Mouse (Mus musculus) thymus, postnatal 0 days (tissue): ENCODE results near the gene Ubiad1. TPM values are rescaled to one million over a fixed set of nuclear protein-coding genes. Genes with fewer than 3 reads are reported as not detected.

Experiments
- DNase-seq: peaks from one replicate; pipeline ENCODE4 v3.0.0-alpha.2; 2015; ENCODE audit warnings: low spot score
- polyA plus RNA-seq: library from polyadenylated mRNA; unstranded; fragments of >200 nt; fragmentation: Nextera tagmentation; extraction: Ambion mirVana; gene quantifications from 2 replicates; pipeline ENCODE4 v1.2.1, GENCODE M21; 2015

The Ubiad1 gene
- polyA plus RNA-seq, 1 experiment from 2014 or later = 7.4 TPM

DNA sequence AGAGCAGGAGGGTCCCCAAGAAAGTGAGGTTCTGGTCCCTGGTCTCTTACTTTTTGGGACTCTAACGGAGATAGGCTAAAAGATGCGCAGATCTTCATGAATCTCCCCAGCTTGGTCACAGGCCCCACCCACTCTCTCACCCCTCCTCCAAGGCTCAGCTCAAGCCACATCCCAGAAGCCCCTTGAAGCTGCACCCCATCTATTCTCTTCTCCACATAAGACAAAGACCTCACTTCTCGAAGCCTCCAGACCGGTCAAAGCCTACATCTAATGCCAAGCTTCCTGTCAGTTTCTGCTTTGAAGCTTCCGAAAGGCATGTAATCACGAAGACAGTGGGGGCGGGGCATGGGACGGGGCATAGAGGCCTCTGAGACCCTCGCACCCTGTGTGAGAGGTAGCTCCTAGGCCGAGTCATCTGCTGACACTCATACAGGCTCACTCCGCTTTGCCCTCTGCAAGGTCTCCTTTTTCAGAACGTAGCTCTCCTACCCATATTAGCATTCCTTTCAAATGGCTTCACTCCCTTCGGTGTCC is 39.2 kb downstream of the Ubiad1 start:
- no peak for DNase-seq

DNA sequence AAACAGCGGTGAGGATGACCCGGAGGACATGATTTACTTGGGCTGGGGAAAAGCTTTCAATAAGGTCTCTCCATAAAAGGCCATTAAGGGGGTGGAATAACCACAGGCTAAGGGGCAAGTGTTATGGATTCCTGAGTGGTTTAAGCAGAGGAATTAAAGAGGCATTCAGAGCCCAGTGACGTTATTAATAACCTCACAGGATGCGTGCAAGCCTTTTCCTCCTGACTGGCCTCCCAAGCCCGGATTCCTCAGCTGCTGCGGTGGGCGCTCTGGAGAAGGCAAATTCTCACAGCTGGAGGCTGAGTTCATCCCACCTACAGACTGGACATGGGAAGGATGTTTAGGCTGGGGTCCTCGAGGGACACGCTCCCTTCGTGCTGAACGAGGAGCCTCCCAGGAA is 39.8 kb downstream of the Ubiad1 start:
- no peak for DNase-seq

DNA sequence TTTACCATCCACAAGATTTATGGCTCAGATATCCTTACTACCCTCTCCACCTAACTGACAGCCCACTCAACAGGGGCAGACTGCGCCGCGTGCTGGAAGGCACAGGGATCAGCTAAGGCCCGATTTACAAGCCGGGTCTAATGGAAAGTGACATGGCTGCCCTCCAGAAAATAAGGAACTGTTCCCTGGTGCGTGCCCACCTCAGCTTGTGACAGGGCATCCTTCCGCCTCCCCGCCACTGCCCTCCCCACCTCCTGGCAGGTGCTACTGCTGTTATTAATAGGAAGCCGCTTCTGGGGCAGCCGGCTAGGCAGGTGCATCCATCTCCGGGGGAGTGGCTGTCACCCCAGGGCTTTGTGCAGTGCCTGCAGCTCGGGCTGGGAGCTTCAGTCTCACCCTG is 41.2 kb downstream of the Ubiad1 start:
- DNase-seq = no peak

DNA sequence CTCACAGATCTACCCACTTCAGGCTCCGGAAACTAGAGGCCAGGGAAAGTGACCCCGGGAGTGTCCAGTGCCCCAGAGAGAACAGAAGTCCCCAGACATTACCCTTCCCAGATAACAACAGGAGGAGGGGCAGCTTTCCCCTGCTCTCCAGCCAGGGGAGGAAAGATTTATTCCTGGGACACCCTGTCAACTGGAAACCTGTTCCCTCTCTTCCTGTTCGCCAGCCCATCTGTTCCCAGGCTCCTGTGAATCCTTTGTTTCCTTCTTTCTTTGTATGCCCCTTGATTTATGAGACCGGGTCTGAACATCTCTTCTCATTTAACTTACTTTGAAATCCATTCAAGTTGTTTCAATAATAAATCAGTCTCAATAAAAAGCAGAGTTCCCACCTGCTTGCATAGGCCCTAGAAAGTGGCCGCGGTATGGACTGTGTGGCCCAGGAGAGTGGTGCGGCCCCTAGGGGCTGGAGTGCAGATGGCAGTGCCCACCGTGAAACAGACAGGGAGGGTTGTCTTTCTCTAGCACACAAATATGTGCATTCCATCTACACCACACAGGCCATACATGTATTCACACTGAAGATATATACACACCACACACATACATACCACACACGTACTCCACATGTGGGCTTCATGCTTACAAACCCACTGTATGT is 45.0 kb downstream of the Ubiad1 start:
- no peak for DNase-seq

DNA sequence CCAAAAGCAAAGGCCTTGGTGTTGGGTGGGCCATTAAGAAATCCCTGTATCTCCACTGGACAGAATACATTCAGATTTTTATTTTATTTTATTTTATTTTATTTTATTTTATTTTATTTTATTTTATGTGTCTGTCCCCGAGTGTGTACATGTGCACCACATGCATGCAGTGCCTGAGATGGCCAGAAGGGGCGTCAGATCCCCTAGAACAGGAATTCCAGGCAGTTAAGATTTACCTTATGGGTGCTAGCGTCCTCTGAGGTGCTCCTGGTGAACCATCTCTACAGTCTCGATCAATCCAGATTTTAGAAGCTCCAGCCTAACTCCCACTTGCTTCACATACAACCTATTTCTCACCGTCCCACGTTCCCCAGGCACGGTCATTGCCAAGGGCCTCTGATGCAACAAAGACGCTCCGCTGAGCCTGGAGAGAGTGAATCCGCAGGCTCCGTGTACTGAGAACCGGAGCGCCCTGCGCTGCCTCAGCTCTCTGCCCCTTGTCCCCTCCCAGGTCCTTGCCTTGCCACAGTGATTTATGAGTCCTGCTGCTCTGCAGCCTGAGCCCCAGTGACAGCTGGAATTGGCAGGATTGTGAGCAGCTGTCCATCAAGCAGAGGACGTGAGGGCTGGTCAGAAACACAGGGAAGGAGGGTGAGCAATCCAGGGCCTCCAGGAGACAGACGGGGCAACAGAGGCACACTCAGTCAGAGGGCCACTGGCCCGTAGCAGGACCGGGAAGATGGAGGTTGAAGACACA is 46.9 kb downstream of the Ubiad1 start:
- DNase-seq = no peak

DNA sequence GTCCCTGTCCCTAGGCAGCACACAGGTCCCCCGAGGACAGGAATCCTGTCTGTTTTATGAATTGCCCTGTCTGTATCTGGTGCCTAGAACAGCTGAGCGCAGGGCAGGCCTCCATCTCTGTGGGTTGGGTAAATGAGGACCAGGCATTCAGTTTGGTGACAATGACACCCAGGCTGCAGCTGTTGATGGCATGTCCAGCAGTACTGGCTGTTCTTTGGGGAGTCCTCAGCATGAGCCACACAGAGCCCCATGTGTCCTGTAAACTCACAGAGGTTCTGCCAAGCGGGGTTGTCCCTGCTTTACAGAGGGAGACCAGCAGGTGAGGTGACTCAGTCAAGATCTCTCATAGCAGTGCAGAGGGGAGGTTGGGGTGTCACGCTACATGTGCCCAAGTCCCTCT is 47.5 kb downstream of the Ubiad1 start:
- DNase-seq = no peak

DNA sequence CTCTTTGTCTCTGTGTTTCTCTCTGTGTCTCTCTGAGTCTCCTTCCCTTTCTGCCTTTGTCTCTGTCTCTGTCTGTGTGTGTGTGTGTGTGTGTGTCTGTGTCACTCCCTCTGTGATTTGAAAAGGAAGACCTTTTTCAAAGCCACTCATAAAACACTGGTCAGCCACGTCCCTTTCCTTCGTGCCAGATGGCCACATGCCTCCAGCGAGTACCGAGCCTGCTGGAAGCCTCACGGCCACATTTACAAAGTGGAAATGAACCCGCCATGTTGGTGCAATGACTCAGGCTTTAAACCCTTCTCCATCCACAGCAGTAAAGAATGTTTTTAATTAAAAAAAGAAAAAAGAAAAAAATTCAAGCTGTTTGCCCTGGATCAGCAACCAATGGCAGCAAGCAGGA is 48.7 kb downstream of the Ubiad1 start:
- no peak for DNase-seq

DNA sequence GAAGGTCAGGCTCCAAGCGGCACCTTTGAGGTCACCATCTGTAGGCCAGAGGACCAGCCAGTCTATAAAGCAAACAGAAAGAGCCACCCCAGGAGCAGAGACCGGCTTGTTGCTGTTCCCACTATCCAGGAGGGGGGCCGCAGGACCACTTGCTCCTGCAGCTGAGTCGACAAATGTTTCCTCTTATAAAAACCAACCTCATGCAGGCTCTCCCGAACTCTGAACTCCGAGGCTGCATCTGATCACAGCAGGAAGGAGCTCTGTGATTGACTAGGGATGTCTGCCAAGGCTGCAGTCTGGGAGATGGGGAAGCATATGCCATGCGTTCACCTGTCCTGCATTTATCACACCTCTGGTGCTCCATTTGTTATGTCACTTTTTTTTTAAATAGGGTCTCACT is 49.4 kb downstream of the Ubiad1 start:
- no peak for DNase-seq

DNA sequence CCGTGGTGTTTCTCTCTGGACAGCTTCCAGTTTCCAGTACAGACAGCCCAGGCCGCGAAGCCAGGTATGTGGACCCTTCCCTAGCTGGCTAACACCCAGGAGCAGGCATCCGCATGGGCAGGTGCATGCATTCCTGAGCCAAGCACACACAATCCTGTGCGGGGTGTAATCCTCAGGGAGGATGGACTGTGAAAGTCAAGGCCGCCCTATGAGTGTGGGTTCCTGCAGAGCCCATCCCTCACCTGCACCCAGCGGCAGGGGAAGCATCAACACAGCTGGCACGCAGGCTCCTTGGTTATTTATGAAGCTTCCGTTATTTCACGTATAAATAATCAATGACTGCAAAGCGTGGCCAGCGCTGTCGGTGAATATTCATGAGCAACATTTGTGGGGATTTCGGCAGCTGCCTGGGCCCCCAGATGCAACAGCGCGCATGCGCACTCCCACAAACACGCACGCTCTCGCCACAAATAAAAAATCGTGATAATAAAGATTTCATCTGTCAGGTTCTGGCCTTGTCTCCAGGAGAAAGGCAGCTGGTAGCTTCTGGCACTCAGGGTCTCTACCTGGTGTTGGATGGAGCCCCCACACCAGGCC is 52.8 kb downstream of the Ubiad1 start:
- DNase-seq = no peak

DNA sequence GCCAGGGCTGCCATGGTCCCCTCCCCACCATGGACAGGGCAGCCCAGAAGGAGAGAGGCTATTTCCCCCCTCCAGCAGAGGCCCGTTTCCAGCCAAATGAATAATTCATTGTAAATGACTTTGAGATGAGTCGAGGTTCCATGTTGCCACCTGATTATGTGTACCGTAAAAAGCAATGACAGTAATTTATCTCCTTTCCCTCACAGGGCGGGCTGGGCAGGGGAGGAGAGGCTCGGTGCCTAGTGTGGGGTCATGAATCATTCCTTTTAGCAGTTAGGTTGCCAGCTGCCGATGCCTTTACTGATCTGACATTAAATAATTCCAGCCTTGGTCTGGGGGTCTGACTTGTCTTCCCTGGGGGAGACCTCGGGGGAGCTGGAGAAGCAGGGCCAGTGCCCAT is 54.9 kb downstream of the Ubiad1 start:
- no peak for DNase-seq

DNA sequence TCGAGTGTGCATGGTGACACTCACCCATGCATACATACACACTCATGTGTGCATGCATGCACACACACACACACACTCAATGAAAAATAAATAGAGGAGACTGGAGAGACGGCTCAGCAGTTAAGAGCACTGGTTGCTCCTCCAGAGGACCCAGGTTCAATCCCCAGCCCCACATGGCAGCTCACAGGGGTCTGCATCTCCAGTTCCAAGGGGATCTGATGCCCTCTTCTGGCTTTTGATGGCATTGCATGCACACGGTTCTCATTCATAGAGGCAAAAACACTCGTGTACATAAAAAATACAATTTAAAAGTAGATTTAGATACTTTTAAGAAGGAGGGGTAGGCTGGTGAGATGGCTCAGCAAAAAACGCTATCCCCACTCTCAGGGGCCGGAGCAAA is 55.5 kb downstream of the Ubiad1 start:
- peak; percentile 4 for DNase-seq

DNA sequence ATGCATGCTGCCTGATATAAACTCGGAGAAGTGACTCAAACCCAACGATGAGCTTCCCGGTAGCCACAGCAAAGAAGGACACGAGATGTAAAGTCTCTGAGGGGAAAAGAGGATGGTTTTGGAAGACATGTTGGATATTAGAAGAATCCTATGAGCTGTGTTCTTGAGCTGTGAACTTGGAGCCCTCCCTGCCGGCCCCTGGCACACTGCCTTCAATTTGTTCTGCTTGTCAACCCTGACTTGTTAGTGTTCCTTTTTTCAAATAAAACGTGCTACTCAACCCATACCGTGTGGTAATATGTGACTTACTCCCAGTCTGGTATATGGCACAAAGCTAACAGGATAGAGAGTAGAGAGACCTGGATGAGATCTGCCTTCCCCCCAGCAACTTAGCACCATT is 59.3 kb downstream of the Ubiad1 start:
- DNase-seq = no peak

Other genes with a start within 250 kb of the Ubiad1 start
- gene Disp3, start 156.8 kb downstream of the Ubiad1 start, polyA plus RNA-seq = not detected in 2 replicates
- 18.7 and 23.1 TPM in 2 replicates for gene Mtor, start 3.8 kb upstream of the Ubiad1 start, polyA plus RNA-seq
- gene Angptl7, start 55.7 kb upstream of the Ubiad1 start, polyA plus RNA-seq = 1.1 TPM in 2 replicates
- 73.1 and 82.6 TPM in 2 replicates for gene Exosc10, start 113.7 kb upstream of the Ubiad1 start, polyA plus RNA-seq
- 163 and 181 TPM in 2 replicates for gene Srm, start 146.7 kb upstream of the Ubiad1 start, polyA plus RNA-seq
- gene Masp2, start 157.8 kb upstream of the Ubiad1 start, polyA plus RNA-seq = 0.34 TPM in 1 of 2 replicates, not detected in the other
- gene Tardbp, start 182.2 kb upstream of the Ubiad1 start, polyA plus RNA-seq = 330 and 343 TPM in 2 replicates
- 0.09 TPM in 1 of 2 replicates, not detected in the other for gene Gm572, start 198.5 kb upstream of the Ubiad1 start, polyA plus RNA-seq